Mouse (Mus musculus) limb, embryonic 14.5 days (tissue): ENCODE data around the gene Spag6l. TPM values are rescaled to one million over a fixed set of nuclear protein-coding genes. Genes with fewer than 3 reads are reported as not detected.

Experiments
- ATAC-seq: fragments of 200-750 bp; cut with Nextera tagmentation; 2 replicates; pipeline ENCODE4 v1.8.0; 2017; ENCODE audit warnings: low read depth, moderate number of reproducible peaks, moderate TSS enrichment; ENCODE audit not compliant: low FRiP score
- DNase-seq: peaks from one replicate; pipeline ENCODE4 v3.0.0-alpha.2; 2015; ENCODE audit warnings: low spot score
- H3K27ac ChIP-seq: fragments of 300-500 bp; sonication (generic); replicated peaks from 2 replicates; pipeline ENCODE4 v1.5.1; 2014; ENCODE audit warnings: low read depth, mild to moderate bottlenecking, low read length, moderate library complexity, mixed read lengths
- H3K27me3 ChIP-seq: fragments of 300-500 bp; sonication (generic); 2 replicates; pipeline ENCODE4 v1.6.1; 2014; ENCODE audit warnings: low read length, mixed read lengths; ENCODE audit not compliant: control insufficient read depth, insufficient read depth
- H3K36me3 ChIP-seq: fragments of 300-500 bp; sonication (generic); 2 replicates; pipeline ENCODE4 v1.6.1; 2014; ENCODE audit warnings: mild to moderate bottlenecking, low read length, moderate library complexity, mixed read lengths; ENCODE audit not compliant: control insufficient read depth, insufficient read depth
- H3K4me1 ChIP-seq: fragments of 300-500 bp; sonication (generic); 2 replicates; pipeline ENCODE4 v1.6.1; 2014; ENCODE audit warnings: antibody characterized with exemption, low read length, mixed read lengths; ENCODE audit not compliant: control insufficient read depth, insufficient read depth
- H3K4me2 ChIP-seq: fragments of 300-500 bp; sonication (generic); replicated peaks from 2 replicates; pipeline ENCODE4 v1.6.1; 2014; ENCODE audit warnings: low read depth, mild to moderate bottlenecking, low read length, moderate library complexity; ENCODE audit not compliant: severe bottlenecking
- H3K4me3 ChIP-seq: fragments of 300-500 bp; sonication (generic); replicated peaks from 2 replicates; pipeline ENCODE4 v1.5.1; 2014; ENCODE audit warnings: low read length
- H3K9ac ChIP-seq: fragments of 300-500 bp; sonication (generic); 2 replicates; pipeline ENCODE4 v1.6.1; 2014; ENCODE audit warnings: mild to moderate bottlenecking, low read depth, low read length, moderate library complexity; ENCODE audit not compliant: severe bottlenecking
- H3K9me3 ChIP-seq: fragments of 300-500 bp; sonication (generic); 2 replicates; pipeline ENCODE4 v1.6.1; 2016; ENCODE audit warnings: low read length; ENCODE audit not compliant: control insufficient read depth
- POLR2A ChIP-seq: fragments of 200-500 bp; IDR thresholded peaks from 2 replicates; pipeline ENCODE4 v1.8.0; 2012; ENCODE audit warnings: inconsistent platforms, mild to moderate bottlenecking, moderate library complexity, borderline replicate concordance; ENCODE audit not compliant: insufficient read depth, insufficient read length; ENCODE audit errors: extremely low read depth
- WGBS: fragments of 180-500 bp; shearing (Covaris S2); extraction: QIAGEN DNeasy Blood & Tissue Kit; methylation state at CpG from one replicate; pipeline ENCODE4 v1.1.7; 2014; 5-methylcytosine and 5-hydroxymethylcytosine counted together
- polyA plus RNA-seq, 2 experiments: library from polyadenylated mRNA; depleted of rRNA in 1 of 2; stranded (reverse) in 1 of 2; unstranded in 1 of 2; fragments of >200 nt; fragmentation: Nextera tagmentation in 1 of 2; extraction: Ambion mirVana in 1 of 2; gene quantifications; 2 replicates each; pipeline versions ENCODE4 v1.2.1 to v1.2.3; 2012 to 2014

Gene Spag6l
- polyA plus RNA-seq (2012; rRNA removed) (0.09 TPM in 1 of 2 replicates, not detected in the other), polyA plus RNA-seq (2014; fragmentation: Nextera tagmentation; extraction: Ambion mirVana) (0.19 TPM in 1 of 2 replicates, not detected in the other)

DNA sequence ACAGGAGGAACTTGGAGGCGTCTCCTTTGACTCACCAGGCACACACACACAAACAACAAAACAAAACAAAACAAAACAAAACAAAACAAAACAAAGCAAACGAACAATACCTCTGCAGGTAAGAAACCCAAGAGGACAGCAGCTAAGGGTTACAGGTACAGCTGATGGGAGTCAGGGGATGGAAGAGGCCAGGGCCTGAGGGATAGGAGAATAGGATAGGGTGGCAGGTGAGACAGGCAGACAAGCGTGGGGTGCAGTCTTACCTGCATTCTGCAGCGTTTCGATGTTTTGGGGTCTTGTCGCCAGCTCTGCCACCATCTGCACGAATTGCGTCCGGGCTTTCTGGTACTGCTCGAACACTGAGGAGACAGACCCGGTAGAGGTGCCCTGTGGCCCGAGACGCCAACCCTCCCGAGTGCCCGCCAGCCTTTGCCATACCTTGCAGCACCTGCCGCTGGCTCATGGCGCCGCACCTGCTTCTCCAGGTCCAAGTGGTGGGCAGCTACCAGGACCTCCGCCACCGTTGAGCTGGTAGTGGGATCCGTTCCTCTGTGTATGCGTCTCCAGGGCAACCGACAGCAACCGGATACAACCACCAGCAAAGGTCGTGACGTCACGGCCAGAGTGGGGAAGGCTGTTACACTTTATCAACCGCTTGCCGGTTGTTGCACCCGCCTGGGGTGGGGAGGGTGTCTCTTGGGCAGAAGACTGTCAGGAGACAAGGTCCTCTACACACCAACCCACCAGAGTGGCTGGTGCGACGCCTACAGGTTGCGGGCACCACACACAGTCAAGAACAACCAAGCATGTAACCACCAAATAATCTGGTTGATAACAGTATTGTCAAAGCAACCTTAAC lies at the start of gene Spag6l:
TSS of gene Spag6l (minus strand) at position 700 of the 859 bp plus-strand sequence.
- DNase-seq = peak; percentile 45
- Histone ChIP-seq H3K36me3 (no peaks in the 10 kb centered on the region), H3K27ac (no peak within 1 kb of the TSS), H3K4me2 (peak within 1 kb of the TSS; percentile 70), H3K27me3 (no peaks in the 10 kb centered on the region), H3K4me3 (peak within 1 kb of the TSS; percentile 32), H3K4me1 (peaks cover 6% of the 10 kb centered on the region; the same call in 1 of the 2 replicates), H3K9me3 (no peaks in the 10 kb centered on the region), H3K9ac (peak within 1 kb of the TSS; percentile 32; the same call in 1 of the 2 replicates)
- peak; percentile 67; the same call in 1 of the 2 replicates for ATAC-seq
- 6% methylated on average over 29 of the region's 33 CpGs for WGBS
- TF ChIP-seq POLR2A = no peak

DNA sequence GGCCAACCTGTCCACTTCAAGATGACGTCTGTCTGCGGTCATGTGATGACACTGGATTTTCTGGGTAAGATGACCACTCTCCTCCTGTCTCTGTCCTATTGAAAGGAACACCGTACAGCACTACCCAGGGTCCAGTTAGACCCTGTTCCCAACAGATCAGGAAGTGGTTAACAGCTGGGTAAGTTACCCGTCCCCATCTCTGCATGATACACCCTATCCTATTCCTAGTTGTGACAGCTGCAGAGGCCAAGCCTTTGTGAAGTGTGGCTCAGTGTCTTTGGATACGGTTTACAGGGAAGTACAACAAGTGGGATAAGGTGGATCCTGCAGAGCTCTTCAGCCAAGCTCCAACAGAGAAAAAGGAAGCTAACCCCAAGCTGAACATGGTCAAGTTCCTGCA lies 49.8 kb upstream of the Spag6l start:
- Histone ChIP-seq H3K4me1 (no peaks in the 10 kb centered on the region), H3K27me3 (no peaks in the 10 kb centered on the region), H3K9me3 (peaks cover 4% of the 10 kb centered on the region; the same call in 1 of the 2 replicates), H3K9ac (no peak overlapping the region), H3K36me3 (peaks cover 90% of the 10 kb centered on the region), H3K4me3 (no peak overlapping the region), H3K27ac (no peak overlapping the region), H3K4me2 (no peak overlapping the region)
- DNase-seq (no peak), ATAC-seq (peak; percentile 45; the same call in 1 of the 2 replicates)
- 86% methylated on average over 5 of the region's 5 CpGs for WGBS
- no peak for TF ChIP-seq POLR2A

DNA sequence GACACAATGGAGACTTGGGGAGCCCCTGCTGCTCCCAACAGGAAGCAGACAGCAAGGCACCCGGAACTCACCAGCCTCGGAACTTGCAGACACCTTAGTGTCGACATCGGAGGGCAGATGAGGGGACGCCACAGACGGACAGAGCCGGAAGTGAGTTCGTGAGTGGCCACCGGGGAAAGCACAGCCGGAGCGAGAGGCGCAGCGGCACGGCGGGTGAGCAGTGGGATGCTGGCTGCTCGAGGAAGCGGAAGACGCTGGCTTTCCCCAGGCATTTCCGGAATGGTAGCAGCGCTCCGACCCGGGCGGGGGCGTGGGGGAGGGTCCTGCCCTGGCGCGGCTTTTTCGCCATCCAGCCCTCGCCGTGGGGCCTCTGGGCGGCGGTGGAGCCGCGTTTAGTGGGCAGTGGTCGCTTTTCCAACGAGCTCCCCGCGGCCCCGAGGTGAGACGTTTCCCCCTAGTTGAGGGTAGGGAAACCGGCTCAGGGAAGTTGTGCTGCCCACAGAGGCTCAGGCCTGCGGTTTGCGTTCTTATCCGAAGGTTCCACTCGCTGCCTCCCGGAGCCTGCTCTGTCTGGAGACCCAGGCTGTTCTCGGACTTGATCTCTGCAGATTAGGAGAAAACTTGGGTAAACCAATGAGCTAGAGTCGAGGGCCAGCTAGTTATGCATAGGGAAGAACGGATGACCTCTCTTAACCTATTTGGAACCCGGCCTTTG lies 41.5 kb upstream of the Spag6l start, which contains the start of the genes Top3b and Vpreb1:
TSS of gene Top3b (plus strand) at position 120 of the 715 bp plus-strand sequence.
TSS of gene Vpreb1 (minus strand) at position 227 of the 715 bp plus-strand sequence.
- peak; percentile 73; the same call in 1 of the 2 replicates for TF ChIP-seq POLR2A
- H3K27me3 ChIP-seq = no peaks in the 10 kb centered on the region
- H3K4me2 ChIP-seq = peak within 1 kb of the TSS; percentile 55
- ATAC-seq (peak; percentile 95), DNase-seq (peak; percentile 93)
- peak within 1 kb of the TSS; percentile 72 for H3K4me3 ChIP-seq
- peaks cover 10% of the 10 kb centered on the region; the same call in 1 of the 2 replicates for H3K36me3 ChIP-seq
- under 1% methylated on average over 45 of the region's 49 CpGs for WGBS
- H3K27ac ChIP-seq = peak within 1 kb of the TSS; percentile 95
- H3K4me1 ChIP-seq = peaks cover 5% of the 10 kb centered on the region; the same call in 1 of the 2 replicates
- H3K9ac ChIP-seq = peak within 1 kb of the TSS; percentile 89
- H3K9me3 ChIP-seq = no peaks in the 10 kb centered on the region

DNA sequence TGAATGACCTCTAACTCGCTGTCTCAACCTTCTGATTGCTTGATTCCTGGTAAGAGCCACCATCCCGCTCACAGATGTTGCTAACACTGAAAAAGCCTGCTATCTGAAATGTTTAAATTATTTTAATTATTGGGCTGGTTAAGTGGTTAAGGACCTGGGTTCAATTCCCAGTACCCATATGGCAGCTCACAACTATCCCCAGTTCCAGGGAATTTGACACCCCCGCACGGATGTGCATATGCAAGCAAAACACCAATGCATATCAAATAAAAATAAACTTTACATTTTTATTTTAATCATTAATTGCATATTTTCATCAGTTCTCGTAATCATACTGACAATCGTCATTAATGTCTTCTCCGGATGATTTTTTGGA lies 41.0 kb upstream of the Spag6l start:
- DNase-seq (no peak), ATAC-seq (peak; percentile 55)
- Histone ChIP-seq H3K27ac (peak overlapping the region; percentile 95), H3K4me2 (peak overlapping the region; percentile 55), H3K9ac (peak overlapping the region; percentile 89), H3K9me3 (no peaks in the 10 kb centered on the region), H3K4me1 (peaks cover 5% of the 10 kb centered on the region; the same call in 1 of the 2 replicates), H3K27me3 (no peaks in the 10 kb centered on the region), H3K4me3 (peak overlapping the region; percentile 72), H3K36me3 (peaks cover 7% of the 10 kb centered on the region; the same call in 1 of the 2 replicates)
- WGBS = 35% methylated on average over 7 of the region's 7 CpGs
- TF ChIP-seq POLR2A = no peak
